Mouse (Mus musculus): ENCODE results near the gene Il18rap. TPM values are rescaled to one million over a fixed set of nuclear protein-coding genes. Genes with fewer than 3 reads are reported as not detected.
"Not testable (repeated sequence)": the region's sequence is repeated elsewhere in the genome, so short reads cannot be mapped to it uniquely, and the experiment has no call there.

The Il18rap gene
- total RNA-seq, 2 experiments from 2014 or later, result 0.07 to 0.41 TPM

- intact Hi-C loops (cut with DNase I), result no loop called here
Observed at GRCm38 (mm10) chr1:40547762-40548161, 32.6 kb downstream of the Il18rap start.

DNA sequence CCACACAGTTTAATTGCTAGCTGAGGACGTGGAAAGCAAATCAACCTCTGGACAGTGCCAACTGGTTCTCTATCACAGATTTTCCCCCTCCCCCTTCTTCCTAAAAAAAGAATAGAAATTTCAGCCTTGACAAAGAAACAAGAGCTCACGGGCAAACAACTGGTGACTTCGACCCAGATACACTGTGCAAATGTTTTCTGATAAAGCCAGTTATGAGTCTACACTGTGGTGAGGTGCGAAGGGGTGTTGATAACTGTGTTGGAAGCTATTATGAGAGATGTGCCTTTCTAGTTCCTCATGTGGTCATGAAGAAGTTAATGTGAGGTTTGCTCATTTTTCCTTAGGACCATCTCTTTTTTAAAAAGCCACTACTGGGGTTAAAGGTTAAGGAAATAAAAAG is 54.2 kb downstream of the Il18rap start:
- no peak for TF ChIP-seq CTCF (IDR thresholded peaks at IDR 0.05)
- DNase-seq (ENCODE audit: extremely low spot score in 1 of 2, low spot score in 2 of 2), result no peak
- intact Hi-C loops (cut with DNase I), result no loop called here
- no peak overlapping the region for H3K4me3 ChIP-seq
- no peak overlapping the region for H3K27ac ChIP-seq

More at GRCm38 (mm10) chr1:40547762-40548161, 32.6 kb downstream of the Il18rap start:
- no peak for DNase-seq (ENCODE audit: extremely low spot score in 1 of 2, low spot score in 2 of 2)
- no peak overlapping the region for H3K4me3 ChIP-seq
- TF ChIP-seq CTCF (IDR thresholded peaks at IDR 0.05), result no peak
- H3K27ac ChIP-seq, result no peak overlapping the region

- TF ChIP-seq CTCF (IDR thresholded peaks at IDR 0.05), result peak; percentile 90
- no peak within 1 kb of the TSS for H3K4me3 ChIP-seq
Observed at GRCm38 (mm10) chr1:40579784-40580183, 64.6 kb downstream of the Il18rap start, which contains the start of gene Slc9a4. Gene Slc9a4 (plus strand): TSS chr1:40580081.

GRCm38 (mm10) chr1:40580269-40580668 is 65.1 kb downstream of the Il18rap start:
- intact Hi-C loops (cut with DNase I), result loop anchor here (1.0 kb wide), 1 partner anchor 184 kb away; no protein-coding TSS in a partner anchor
- DNase-seq (ENCODE audit: extremely low spot score in 1 of 2, low spot score in 2 of 2), result no peak
- H3K27ac ChIP-seq, result no peak overlapping the region
- H3K4me3 ChIP-seq, result no peak overlapping the region
- TF ChIP-seq CTCF (IDR thresholded peaks at IDR 0.05), result no peak

More at GRCm38 (mm10) chr1:40579784-40580183, 64.6 kb downstream of the Il18rap start, which contains the start of gene Slc9a4:
- peak; percentile 41 to 42 for DNase-seq (ENCODE audit: extremely low spot score in 1 of 2, low spot score in 2 of 2)
- H3K27ac ChIP-seq, result no peak within 1 kb of the TSS
- intact Hi-C loops (cut with DNase I), result loop anchor here (1.0 to 5.0 kb wide), 4 partner anchors 79 to 263 kb away; no protein-coding TSS in a partner anchor

- no peak for DNase-seq (ENCODE audit: extremely low spot score in 1 of 2, low spot score in 2 of 2)
- TF ChIP-seq CTCF (IDR thresholded peaks at IDR 0.05), result no peak
- no peak overlapping the region for H3K27ac ChIP-seq
- no peak overlapping the region for H3K4me3 ChIP-seq
- intact Hi-C loops (cut with DNase I), result no loop called here
Observed at GRCm38 (mm10) chr1:40586776-40587175, 71.6 kb downstream of the Il18rap start.

DNA sequence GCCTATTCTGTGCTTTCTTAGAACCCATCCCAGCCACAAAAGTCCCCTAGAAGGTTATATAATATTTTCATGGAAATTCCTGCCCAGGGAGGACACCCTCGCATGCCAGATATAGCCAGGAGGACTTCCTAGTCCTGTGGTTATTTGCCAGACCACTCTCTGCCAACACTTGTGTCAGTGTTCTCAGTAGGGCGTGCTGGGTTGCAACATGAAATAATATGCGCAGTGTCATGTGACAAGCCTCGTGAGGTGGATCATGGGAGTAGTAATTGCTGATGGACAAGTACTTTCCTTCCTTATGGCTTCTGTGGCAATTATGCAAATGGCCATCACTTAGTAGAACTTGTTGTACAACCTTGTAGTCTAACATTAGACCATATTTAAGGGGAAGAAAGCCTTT is 75.8 kb downstream of the Il18rap start:
- no peak for TF ChIP-seq CTCF (IDR thresholded peaks at IDR 0.05)
- H3K27ac ChIP-seq, result no peak overlapping the region
- DNase-seq (ENCODE audit: extremely low spot score in 1 of 2, low spot score in 2 of 2), result no peak
- intact Hi-C loops (cut with DNase I), result no loop called here
- H3K4me3 ChIP-seq, result no peak overlapping the region

DNA sequence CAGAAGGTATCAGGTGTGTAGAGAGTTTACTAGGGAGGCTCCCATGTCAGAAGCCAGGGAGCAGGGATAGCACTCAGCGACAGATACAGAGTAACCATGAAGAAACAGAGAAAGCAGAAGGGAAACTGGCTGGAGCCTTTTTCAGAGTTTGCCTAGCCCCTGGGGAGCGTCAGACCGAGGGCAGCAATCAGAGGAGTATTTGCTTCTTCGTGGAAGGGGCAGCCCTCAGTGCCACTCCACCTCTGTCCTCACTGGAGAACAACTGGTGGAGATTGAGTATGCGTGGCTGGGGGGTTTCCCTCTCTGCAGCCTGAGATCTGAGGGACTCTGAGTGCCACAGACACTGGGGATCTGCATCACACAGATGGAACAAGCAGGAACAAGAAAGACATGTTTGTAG is 82.7 kb downstream of the Il18rap start:
- TF ChIP-seq CTCF (IDR thresholded peaks at IDR 0.05), result no peak
- intact Hi-C loops (cut with DNase I), result no loop called here
- no peak for DNase-seq (ENCODE audit: extremely low spot score in 1 of 2, low spot score in 2 of 2)
- Histone ChIP-seq H3K4me3 (no peak overlapping the region), H3K27ac (no peak overlapping the region)

- H3K4me3 ChIP-seq; H3K27ac ChIP-seq; DNase-seq (ENCODE audit: extremely low spot score in 1 of 2, low spot score in 2 of 2); intact Hi-C loops (cut with DNase I): not testable (repeated sequence)
Observed at GRCm38 (mm10) chr1:40599661-40600060, 84.5 kb downstream of the Il18rap start.

- no peak for TF ChIP-seq CTCF (IDR thresholded peaks at IDR 0.05)
- peak overlapping the region; percentile 33; the same call in 1 of the 2 replicates for H3K27ac ChIP-seq
- peak overlapping the region; percentile 33; the same call in 1 of the 2 replicates for H3K4me3 ChIP-seq
- DNase-seq (ENCODE audit: extremely low spot score in 1 of 2, low spot score in 2 of 2), result peak; percentile 19 to 37
- intact Hi-C loops (cut with DNase I), result no loop called here
Observed at GRCm38 (mm10) chr1:40600394-40601327, 85.5 kb downstream of the Il18rap start.

Other genes with a start within 250 kb of the Il18rap start
- 1 to 10 TPM in 1 of 2 experiments, under 1 TPM in 1; 0.68 to 1.3 TPM for gene Il1rl2, start 190.8 kb upstream of the Il18rap start, total RNA-seq (2021)
- under 1 TPM in 1 of 2 experiments, not detected in 1; 0.14 TPM for gene Il1rl1, start 85.8 kb upstream of the Il18rap start, total RNA-seq (2021)
- not detected for gene Il18r1, start 49.8 kb upstream of the Il18rap start, total RNA-seq (2021)
- 1 to 10 TPM in 1 of 2 experiments, under 1 TPM in 1; 0.68 to 1.0 TPM for gene Slc9a4, start 64.7 kb downstream of the Il18rap start, total RNA-seq (2021)
- 1 to 10 TPM; 3.2 to 3.6 TPM for gene Slc9a2, start 165.2 kb downstream of the Il18rap start, total RNA-seq (2021)